Mouse (Mus musculus): ENCODE results near the gene Slc16a10. TPM values are rescaled to one million over a fixed set of nuclear protein-coding genes. Genes with fewer than 3 reads are reported as not detected.
"Not testable (repeated sequence)": the region's sequence is repeated elsewhere in the genome, so short reads cannot be mapped to it uniquely, and the experiment has no call there.

Gene Slc16a10
- polyA plus RNA-seq, 1 experiment from 2014 or later: 17.9 TPM

DNA sequence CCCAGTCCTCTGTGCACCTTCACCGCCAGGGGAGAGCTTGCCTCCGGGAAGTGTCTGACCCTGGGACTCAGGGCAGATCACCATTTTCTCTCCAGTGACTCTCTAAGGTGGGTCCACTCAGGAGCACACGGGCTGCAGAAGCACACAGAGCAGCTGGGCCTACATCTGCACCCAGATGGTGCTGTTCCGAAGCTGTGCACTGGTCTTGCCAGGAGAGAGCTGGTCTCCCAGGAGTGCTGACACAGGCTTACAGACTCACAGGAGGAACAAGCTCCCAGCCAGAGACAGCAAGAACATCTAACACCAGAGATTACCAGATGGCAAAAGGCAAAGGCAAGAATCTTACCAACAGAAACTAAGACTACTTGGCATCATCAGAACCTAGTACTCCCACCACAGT is 133.2 kb downstream of the Slc16a10 start:
- H3K36me3 ChIP-seq (ENCODE audit: control insufficient read depth, insufficient read depth, low read length); H3K4me3 ChIP-seq (ENCODE audit: control insufficient read depth in 1 of 2, insufficient read depth in 1 of 2, low read depth in 1 of 2, low read length in 2 of 2); ATAC-seq (ENCODE audit: insufficient number of reproducible peaks, insufficient read depth, low FRiP score, low read depth); H3K9ac ChIP-seq (ENCODE audit: low read length); H3K9me3 ChIP-seq (ENCODE audit: control insufficient read depth, low read length); H3K4me2 ChIP-seq (ENCODE audit: low read length); H3K4me1 ChIP-seq (ENCODE audit: control insufficient read depth in 2 of 2, insufficient read depth in 2 of 2, low read length in 2 of 2); H3K27me3 ChIP-seq (ENCODE audit: control insufficient read depth, insufficient read depth, low read length); H3K27ac ChIP-seq (replicated peaks in 1 of 2; ENCODE audit: control insufficient read depth in 1 of 2, insufficient read depth in 1 of 2, low read depth in 2 of 2, low read length in 2 of 2): not testable (repeated sequence)
- 58% methylated on average over 4 of the region's 4 CpGs for WGBS

- no peak overlapping the region for H3K4me3 ChIP-seq (ENCODE audit: control insufficient read depth in 1 of 2, insufficient read depth in 1 of 2, low read depth in 1 of 2, low read length in 2 of 2)
- no peak overlapping the region for H3K9ac ChIP-seq (ENCODE audit: low read length)
- no peak overlapping the region for H3K4me2 ChIP-seq (ENCODE audit: low read length)
- no peak for ATAC-seq (ENCODE audit: insufficient number of reproducible peaks, insufficient read depth, low FRiP score, low read depth)
- no peaks in the 10 kb centered on the region for H3K36me3 ChIP-seq (ENCODE audit: control insufficient read depth, insufficient read depth, low read length)
- H3K9me3 ChIP-seq (ENCODE audit: control insufficient read depth, low read length): no peaks in the 10 kb centered on the region
- H3K4me1 ChIP-seq (ENCODE audit: control insufficient read depth in 2 of 2, insufficient read depth in 2 of 2, low read length in 2 of 2): 0 out of 4 replicates have a peak, but pooled peaks cover 0 to 2% of the 10 kb centered on the region in 2 experiments
- no peaks in the 10 kb centered on the region for H3K27me3 ChIP-seq (ENCODE audit: control insufficient read depth, insufficient read depth, low read length)
- H3K27ac ChIP-seq (replicated peaks in 1 of 2; ENCODE audit: control insufficient read depth in 1 of 2, insufficient read depth in 1 of 2, low read depth in 2 of 2, low read length in 2 of 2): no peak overlapping the region
- WGBS: 83% methylated on average over 4 of the region's 4 CpGs
Measured at GRCm38 (mm10) chr10:40007953-40008352, 134.1 kb downstream of the Slc16a10 start.

DNA sequence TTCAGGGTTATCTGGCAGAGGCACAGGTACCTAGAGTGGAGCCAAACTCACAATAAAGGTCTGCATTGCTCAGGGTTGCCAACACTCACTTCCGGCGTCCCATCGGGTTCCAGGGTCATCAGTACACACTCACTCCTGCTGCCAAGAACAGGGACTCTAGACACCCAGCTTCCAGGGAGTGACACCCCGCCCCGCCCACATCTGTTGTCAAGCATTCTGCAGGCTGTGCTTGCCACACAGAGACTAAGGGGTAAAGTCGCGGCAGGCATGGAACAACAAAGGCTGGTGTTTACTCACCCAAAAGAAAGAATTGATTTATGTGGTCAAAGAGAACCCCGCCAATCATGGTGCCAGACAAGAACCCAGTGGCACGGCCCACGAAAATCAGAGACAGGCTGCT is 135.1 kb downstream of the Slc16a10 start:
- 0 out of 4 replicates have a peak, but pooled peaks cover 0 to 2% of the 10 kb centered on the region in 2 experiments for H3K4me1 ChIP-seq (ENCODE audit: control insufficient read depth in 2 of 2, insufficient read depth in 2 of 2, low read length in 2 of 2)
- H3K27me3 ChIP-seq (ENCODE audit: control insufficient read depth, insufficient read depth, low read length): no peaks in the 10 kb centered on the region
- no peak overlapping the region for H3K9ac ChIP-seq (ENCODE audit: low read length)
- no peak overlapping the region for H3K4me3 ChIP-seq (ENCODE audit: control insufficient read depth in 1 of 2, insufficient read depth in 1 of 2, low read depth in 1 of 2, low read length in 2 of 2)
- H3K27ac ChIP-seq (replicated peaks in 1 of 2; ENCODE audit: control insufficient read depth in 1 of 2, insufficient read depth in 1 of 2, low read depth in 2 of 2, low read length in 2 of 2): no peak overlapping the region
- WGBS: 70% methylated on average over 10 of the region's 10 CpGs
- no peaks in the 10 kb centered on the region for H3K9me3 ChIP-seq (ENCODE audit: control insufficient read depth, low read length)
- no peak for ATAC-seq (ENCODE audit: insufficient number of reproducible peaks, insufficient read depth, low FRiP score, low read depth)
- no peak overlapping the region for H3K4me2 ChIP-seq (ENCODE audit: low read length)
- H3K36me3 ChIP-seq (ENCODE audit: control insufficient read depth, insufficient read depth, low read length): no peaks in the 10 kb centered on the region

DNA sequence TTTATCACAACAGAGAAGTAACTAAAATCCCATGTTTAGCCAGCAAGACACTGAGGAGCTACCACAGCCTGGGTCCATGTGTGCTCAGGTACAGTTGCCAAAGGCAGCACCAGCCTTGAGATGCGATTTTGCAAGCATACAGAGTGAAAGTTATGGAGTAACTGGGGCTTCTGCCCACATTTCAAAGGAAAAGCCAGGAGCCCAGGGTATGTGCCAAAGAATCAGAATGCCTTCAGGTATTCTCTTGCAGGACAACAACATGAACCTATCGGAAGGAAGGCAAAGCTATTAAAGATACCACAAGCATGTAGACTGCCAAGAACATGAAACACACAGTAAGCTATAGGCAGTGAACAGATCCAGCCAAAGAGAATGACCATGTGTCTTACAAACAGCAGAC is 141.3 kb downstream of the Slc16a10 start:
- H3K27ac ChIP-seq (replicated peaks in 1 of 2; ENCODE audit: control insufficient read depth in 1 of 2, insufficient read depth in 1 of 2, low read depth in 2 of 2, low read length in 2 of 2): no peak overlapping the region
- H3K4me1 ChIP-seq (ENCODE audit: control insufficient read depth in 2 of 2, insufficient read depth in 2 of 2, low read length in 2 of 2): 0 out of 4 replicates have a peak, but pooled peaks cover 0 to 1% of the 10 kb centered on the region in 2 experiments
- no peak overlapping the region for H3K4me3 ChIP-seq (ENCODE audit: control insufficient read depth in 1 of 2, insufficient read depth in 1 of 2, low read depth in 1 of 2, low read length in 2 of 2)
- 86% methylated on average over 2 of the region's 2 CpGs for WGBS
- H3K36me3 ChIP-seq (ENCODE audit: control insufficient read depth, insufficient read depth, low read length): no peaks in the 10 kb centered on the region
- H3K4me2 ChIP-seq (ENCODE audit: low read length): no peak overlapping the region
- H3K27me3 ChIP-seq (ENCODE audit: control insufficient read depth, insufficient read depth, low read length): no peaks in the 10 kb centered on the region
- no peaks in the 10 kb centered on the region for H3K9me3 ChIP-seq (ENCODE audit: control insufficient read depth, low read length)
- no peak overlapping the region for H3K9ac ChIP-seq (ENCODE audit: low read length)
- ATAC-seq (ENCODE audit: insufficient number of reproducible peaks, insufficient read depth, low FRiP score, low read depth): no peak

DNA sequence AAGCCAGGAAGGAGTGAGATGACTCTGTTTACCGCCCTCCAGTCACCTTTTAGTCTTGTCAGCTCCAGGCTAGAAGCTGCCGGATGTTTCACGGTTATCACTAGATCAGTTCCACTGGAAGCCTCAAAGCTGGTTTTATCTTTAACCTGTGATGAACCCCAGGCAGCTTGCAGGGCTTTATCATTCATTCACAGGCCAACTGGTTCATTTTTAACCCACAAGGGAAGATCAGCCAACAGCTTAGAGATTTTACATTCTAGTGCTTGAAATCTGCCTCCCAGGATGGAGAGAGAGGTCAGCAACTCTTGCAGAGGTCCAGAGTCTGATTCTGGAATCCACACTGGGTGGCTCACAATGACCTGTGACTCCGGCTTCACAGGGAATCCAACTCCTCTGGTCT is 150.9 kb downstream of the Slc16a10 start:
- H3K27me3 ChIP-seq (ENCODE audit: control insufficient read depth, insufficient read depth, low read length): no peaks in the 10 kb centered on the region
- WGBS: 27% methylated on average over 4 of the region's 4 CpGs
- H3K4me3 ChIP-seq (ENCODE audit: control insufficient read depth in 1 of 2, insufficient read depth in 1 of 2, low read depth in 1 of 2, low read length in 2 of 2): no peak overlapping the region
- no peaks in the 10 kb centered on the region for H3K36me3 ChIP-seq (ENCODE audit: control insufficient read depth, insufficient read depth, low read length)
- 0 out of 4 replicates have a peak, but pooled peaks cover 0 to 2% of the 10 kb centered on the region in 2 experiments for H3K4me1 ChIP-seq (ENCODE audit: control insufficient read depth in 2 of 2, insufficient read depth in 2 of 2, low read length in 2 of 2)
- no peak overlapping the region for H3K4me2 ChIP-seq (ENCODE audit: low read length)
- ATAC-seq (ENCODE audit: insufficient number of reproducible peaks, insufficient read depth, low FRiP score, low read depth): no peak
- no peak overlapping the region for H3K9ac ChIP-seq (ENCODE audit: low read length)
- H3K27ac ChIP-seq (replicated peaks in 1 of 2; ENCODE audit: control insufficient read depth in 1 of 2, insufficient read depth in 1 of 2, low read depth in 2 of 2, low read length in 2 of 2): no peak overlapping the region
- peaks cover 4% of the 10 kb centered on the region; the same call in 1 of the 2 replicates for H3K9me3 ChIP-seq (ENCODE audit: control insufficient read depth, low read length)

- Histone ChIP-seq H3K27ac (replicated peaks in 1 of 2; ENCODE audit: control insufficient read depth in 1 of 2, insufficient read depth in 1 of 2, low read depth in 2 of 2, low read length in 2 of 2) (no peak within 1 kb of the TSS), H3K9ac (ENCODE audit: low read length) (no peak within 1 kb of the TSS), H3K27me3 (ENCODE audit: control insufficient read depth, insufficient read depth, low read length) (no peaks in the 10 kb centered on the region), H3K36me3 (ENCODE audit: control insufficient read depth, insufficient read depth, low read length) (no peaks in the 10 kb centered on the region), H3K4me1 (ENCODE audit: control insufficient read depth in 2 of 2, insufficient read depth in 2 of 2, low read length in 2 of 2) (0 out of 4 replicates have a peak, but pooled peaks cover 0 to 2% of the 10 kb centered on the region in 2 experiments), H3K9me3 (ENCODE audit: control insufficient read depth, low read length) (no peaks in the 10 kb centered on the region), H3K4me2 (ENCODE audit: low read length) (no peak within 1 kb of the TSS), H3K4me3 (ENCODE audit: control insufficient read depth in 1 of 2, insufficient read depth in 1 of 2, low read depth in 1 of 2, low read length in 2 of 2) (no peak within 1 kb of the TSS)
- no peak for ATAC-seq (ENCODE audit: insufficient number of reproducible peaks, insufficient read depth, low FRiP score, low read depth)
- WGBS: 82% methylated on average over 12 of the region's 12 CpGs
Measured at GRCm38 (mm10) chr10:39986466-39986865, 155.6 kb downstream of the Slc16a10 start, which contains the start of gene Mfsd4b5. Gene Mfsd4b5 (minus strand): TSS chr10:39986646.

Other genes with a start within 250 kb of the Slc16a10 start
- gene Mfsd4b4, start 243.0 kb downstream of the Slc16a10 start, polyA plus RNA-seq (2014; fragmentation: Nextera tagmentation; extraction: Ambion mirVana): 4.1 and 5.0 TPM in 2 replicates
- gene Mfsd4b2, start 215.3 kb downstream of the Slc16a10 start, polyA plus RNA-seq (2014; fragmentation: Nextera tagmentation; extraction: Ambion mirVana): not detected in 2 replicates
- gene Mfsd4b3, start 182.1 kb downstream of the Slc16a10 start, polyA plus RNA-seq (2014; fragmentation: Nextera tagmentation; extraction: Ambion mirVana): 1.1 and 1.5 TPM in 2 replicates
- gene Mfsd4b5, start 155.6 kb downstream of the Slc16a10 start, polyA plus RNA-seq (2014; fragmentation: Nextera tagmentation; extraction: Ambion mirVana): 0.13 TPM in 1 of 2 replicates, not detected in the other
- gene Mfsd4b1, start 117.0 kb downstream of the Slc16a10 start, polyA plus RNA-seq (2014; fragmentation: Nextera tagmentation; extraction: Ambion mirVana): 0.58 and 0.89 TPM in 2 replicates
- gene Rpf2, start 104.8 kb upstream of the Slc16a10 start, polyA plus RNA-seq (2014; fragmentation: Nextera tagmentation; extraction: Ambion mirVana): 36.6 and 39.8 TPM in 2 replicates
- gene Gtf3c6, start 115.8 kb upstream of the Slc16a10 start, polyA plus RNA-seq (2014; fragmentation: Nextera tagmentation; extraction: Ambion mirVana): 66.2 and 72.3 TPM in 2 replicates
- 40.2 and 43.0 TPM in 2 replicates for gene Amd1, start 159.9 kb upstream of the Slc16a10 start, polyA plus RNA-seq (2014; fragmentation: Nextera tagmentation; extraction: Ambion mirVana)
- gene Cdk19, start 197.3 kb upstream of the Slc16a10 start, polyA plus RNA-seq (2014; fragmentation: Nextera tagmentation; extraction: Ambion mirVana): 7.5 and 9.1 TPM in 2 replicates

All from heart, embryonic 14.5 days (tissue).